Mouse (Mus musculus): ENCODE results near the gene Tada2a.

Gene Tada2a

GRCm38 (mm10) chr11:84113623-84114022 lies 15.8 kb downstream of the Tada2a start:
- DNase-seq (ENCODE audit: low spot score) = no peak

GRCm38 (mm10) chr11:84107137-84107536 lies 22.3 kb downstream of the Tada2a start:
- DNase-seq (ENCODE audit: low spot score) = no peak

GRCm38 (mm10) chr11:84104036-84104435 lies 25.4 kb downstream of the Tada2a start:
- DNase-seq (ENCODE audit: low spot score) = no peak

GRCm38 (mm10) chr11:84101182-84101581 lies 28.2 kb downstream of the Tada2a start:
- DNase-seq (ENCODE audit: low spot score) = no peak

- no peak for DNase-seq (ENCODE audit: low spot score)
Measured at GRCm38 (mm10) chr11:84097251-84097998, 32.0 kb downstream of the Tada2a start.

- DNase-seq (ENCODE audit: low spot score) = no peak
Measured at GRCm38 (mm10) chr11:84095084-84095483, 34.3 kb downstream of the Tada2a start.

GRCm38 (mm10) chr11:84090572-84090971 lies 38.8 kb downstream of the Tada2a start:
- DNase-seq (ENCODE audit: low spot score) = no peak

GRCm38 (mm10) chr11:84081901-84082300 lies 47.5 kb downstream of the Tada2a start:
- no peak for DNase-seq (ENCODE audit: low spot score)

GRCm38 (mm10) chr11:84080327-84080726 lies 49.1 kb downstream of the Tada2a start:
- DNase-seq (ENCODE audit: low spot score) = no peak

GRCm38 (mm10) chr11:84079887-84080286 lies 49.5 kb downstream of the Tada2a start:
- DNase-seq (ENCODE audit: low spot score) = no peak

GRCm38 (mm10) chr11:84079361-84079760 lies 50.0 kb downstream of the Tada2a start:
- no peak for DNase-seq (ENCODE audit: low spot score)

GRCm38 (mm10) chr11:84078601-84079000 lies 50.8 kb downstream of the Tada2a start:
- no peak for DNase-seq (ENCODE audit: low spot score)

GRCm38 (mm10) chr11:84077008-84077407 lies 52.4 kb downstream of the Tada2a start:
- no peak for DNase-seq (ENCODE audit: low spot score)

- DNase-seq (ENCODE audit: low spot score) = no peak
Measured at GRCm38 (mm10) chr11:84073816-84074764, 55.3 kb downstream of the Tada2a start.

- DNase-seq (ENCODE audit: low spot score) = peak; percentile 25
Measured at GRCm38 (mm10) chr11:84072904-84073651, 56.3 kb downstream of the Tada2a start.

- DNase-seq (ENCODE audit: low spot score) = no peak
Measured at GRCm38 (mm10) chr11:84069034-84069370, 60.4 kb downstream of the Tada2a start, which contains the start of gene Dusp14. Gene Dusp14, minus strand, starts transcription at chr11:84069261.

GRCm38 (mm10) chr11:84068191-84069033 lies 61.0 kb downstream of the Tada2a start:
- DNase-seq (ENCODE audit: low spot score) = peak; percentile 64

GRCm38 (mm10) chr11:84067720-84068190 lies 61.6 kb downstream of the Tada2a start:
- peak; percentile 47 for DNase-seq (ENCODE audit: low spot score)

- DNase-seq (ENCODE audit: low spot score) = peak; percentile 51
Measured at GRCm38 (mm10) chr11:84066927-84067645, 62.3 kb downstream of the Tada2a start.

- peak; percentile 60 for DNase-seq (ENCODE audit: low spot score)
Measured at GRCm38 (mm10) chr11:84066071-84066481, 63.3 kb downstream of the Tada2a start.

Data from embryo, embryonic 10 days (tissue).